Mouse (Mus musculus) CH12.LX (cell line): ENCODE results near the gene Fbxw16. TPM values are rescaled to one million over a fixed set of nuclear protein-coding genes. Genes with fewer than 3 reads are reported as not detected.

Experiments
- polyA plus RNA-seq: library from polyadenylated mRNA; unstranded; fragments of >175 nt; gene quantifications from 2 replicates; pipeline ENCODE4 v1.2.1, GENCODE M21; 2012; ENCODE audit warnings: low read depth; ENCODE audit not compliant: insufficient read length
- total RNA-seq, 2 experiments: library from RNA; depleted of rRNA; stranded (reverse); fragments of 300-350 nt in 1 of 2; fragments of >200 nt in 1 of 2; gene quantifications; 2 replicates each; pipeline ENCODE4 v1.2.3; 2012 to 2014

Fbxw16 gene
- total and polyA plus RNA-seq, 3 experiments, result not detected

Other genes starting within 250 kb of the Fbxw16 start
- gene Fbxw20, start 214.4 kb downstream of the Fbxw16 start, total RNA-seq (2012; rRNA removed), result not detected in 2 replicates
- not detected in 2 replicates for gene Fbxw20, start 214.4 kb downstream of the Fbxw16 start, total RNA-seq (2014; rRNA removed)
- not detected in 2 replicates for gene Fbxw20, start 214.4 kb downstream of the Fbxw16 start, polyA plus RNA-seq
- gene Fbxw14, start 161.5 kb downstream of the Fbxw16 start, total RNA-seq (2012; rRNA removed), result not detected in 2 replicates
- not detected in 2 replicates for gene Fbxw14, start 161.5 kb downstream of the Fbxw16 start, total RNA-seq (2014; rRNA removed)
- gene Fbxw14, start 161.5 kb downstream of the Fbxw16 start, polyA plus RNA-seq, result not detected in 2 replicates
- gene Fbxw28, start 109.5 kb downstream of the Fbxw16 start, total RNA-seq (2012; rRNA removed), result not detected in 2 replicates
- not detected in 2 replicates for gene Fbxw28, start 109.5 kb downstream of the Fbxw16 start, total RNA-seq (2014; rRNA removed)
- gene Fbxw28, start 109.5 kb downstream of the Fbxw16 start, polyA plus RNA-seq, result not detected in 2 replicates
- not detected in 2 replicates for gene Fbxw22, start 44.8 kb downstream of the Fbxw16 start, total RNA-seq (2012; rRNA removed)
- gene Fbxw22, start 44.8 kb downstream of the Fbxw16 start, total RNA-seq (2014; rRNA removed), result not detected in 2 replicates
- not detected in 2 replicates for gene Fbxw22, start 44.8 kb downstream of the Fbxw16 start, polyA plus RNA-seq
- not detected in 2 replicates for gene Fbxw19, start 46.7 kb upstream of the Fbxw16 start, total RNA-seq (2012; rRNA removed)
- gene Fbxw19, start 46.7 kb upstream of the Fbxw16 start, total RNA-seq (2014; rRNA removed), result not detected in 2 replicates
- not detected in 2 replicates for gene Fbxw19, start 46.7 kb upstream of the Fbxw16 start, polyA plus RNA-seq
- not detected in 2 replicates for gene Fbxw15, start 119.1 kb upstream of the Fbxw16 start, total RNA-seq (2012; rRNA removed)
- not detected in 2 replicates for gene Fbxw15, start 119.1 kb upstream of the Fbxw16 start, total RNA-seq (2014; rRNA removed)
- gene Fbxw15, start 119.1 kb upstream of the Fbxw16 start, polyA plus RNA-seq, result not detected in 2 replicates
- not detected in 2 replicates for gene Fbxw24, start 176.9 kb upstream of the Fbxw16 start, total RNA-seq (2012; rRNA removed)
- gene Fbxw24, start 176.9 kb upstream of the Fbxw16 start, total RNA-seq (2014; rRNA removed), result not detected in 2 replicates
- not detected in 2 replicates for gene Fbxw24, start 176.9 kb upstream of the Fbxw16 start, polyA plus RNA-seq
- not detected in 2 replicates for gene Fbxw25, start 215.5 kb upstream of the Fbxw16 start, total RNA-seq (2012; rRNA removed)
- gene Fbxw25, start 215.5 kb upstream of the Fbxw16 start, total RNA-seq (2014; rRNA removed), result not detected in 2 replicates
- not detected in 2 replicates for gene Fbxw25, start 215.5 kb upstream of the Fbxw16 start, polyA plus RNA-seq